In genomic region chr5:143301296-143301695, GRCm38 (mm10) we compare ENCODE assay signal across 13 mouse cellular contexts. TPM values are rescaled to one million over a fixed set of nuclear protein-coding genes. Genes with fewer than 3 reads are reported as not detected.
A peak's percentile ranks its signal among the peaks of the same experiment; 100 is the strongest.
DNase-seq lines count a peak whose midpoint lies in the region; ATAC-seq and TF ChIP-seq lines count a peak whose summit lies in the region.
"Had no signal": no experiment of that assay in that cellular context is flagged by ENCODE, and none has a peak within 500 bp of the region (broad histone marks: within the 10 kb centered on the region; RNA-seq: fewer than 3 reads in every experiment).

No protein-coding gene starts in this region.

- TF ChIP-seq CTCF in heart, postnatal 0 days (IDR thresholded peaks at IDR 0.05; ENCODE audit: low read depth) = peak; percentile 55
- peak; percentile 63 for TF ChIP-seq CTCF in liver, embryonic 14.5 days (IDR thresholded peaks at IDR 0.05; ENCODE audit: low read depth)
- peak; percentile 23 for TF ChIP-seq CTCF in ES-Bruce4 (IDR thresholded peaks at IDR 0.05; ENCODE audit: low read depth, low read length)
- TF ChIP-seq CTCF in embryonic fibroblast, embryonic 13.5 days (IDR thresholded peaks at IDR 0.05; ENCODE audit: borderline replicate concordance, insufficient read depth, low read length) = peak; percentile 49; the same call in 1 of the 2 replicates

- no peaks in the 10 kb centered on the region for H3K4me1 ChIP-seq in heart, postnatal 0 days (ENCODE audit: control insufficient read depth, insufficient read depth)
- H3K4me1 ChIP-seq in liver, embryonic 14.5 days (replicated peaks; ENCODE audit: control insufficient read depth in 2 of 2, insufficient read depth in 2 of 2, low read length in 1 of 2) = no peaks in the 10 kb centered on the region
- H3K4me1 ChIP-seq in liver, embryonic 11.5 days (replicated peaks; ENCODE audit: control insufficient read depth, insufficient read depth, low read length) = no peaks in the 10 kb centered on the region; the same call in 1 of the 2 replicates
- H3K4me1 ChIP-seq in ES-Bruce4 (ENCODE audit: control insufficient read depth, insufficient read depth, low read length) = no peaks in the 10 kb centered on the region
- H3K4me1 ChIP-seq in embryonic fibroblast, embryonic 13.5 days (ENCODE audit: control insufficient read depth, insufficient read depth, low read length) = no peaks in the 10 kb centered on the region
- H3K4me1 ChIP-seq: forebrain, embryonic 12.5 days had no signal

- no peak overlapping the region for H3K4me2 ChIP-seq in heart, postnatal 0 days (ENCODE audit: low read depth, low read length)
- H3K4me2 ChIP-seq in liver, embryonic 14.5 days (ENCODE audit: low read depth) = no peak overlapping the region
- no peak overlapping the region for H3K4me2 ChIP-seq in liver, embryonic 11.5 days
- H3K4me2 ChIP-seq: forebrain, embryonic 12.5 days; hindbrain, embryonic 14.5 days; lung, embryonic 15.5 days had no signal

- peak; percentile 29; the same call in 1 of the 2 replicates for ATAC-seq in heart, postnatal 0 days (ENCODE audit: insufficient read depth, low read depth)
- no peak for ATAC-seq in liver, embryonic 14.5 days (ENCODE audit: insufficient read depth)
- no peak; the same call in 1 of the 2 replicates for ATAC-seq in liver, embryonic 11.5 days (replicated peaks; ENCODE audit: low FRiP score)

- H3K27ac ChIP-seq in heart, postnatal 0 days (ENCODE audit: low read depth) = no peak overlapping the region
- no peak overlapping the region for H3K27ac ChIP-seq in liver, embryonic 14.5 days
- H3K27ac ChIP-seq in liver, embryonic 11.5 days (ENCODE audit: low read depth, low read length) = no peak overlapping the region
- no peak overlapping the region for H3K27ac ChIP-seq in ES-Bruce4 (ENCODE audit: insufficient read depth, low read length)
- no peak overlapping the region for H3K27ac ChIP-seq in embryonic fibroblast, embryonic 13.5 days (ENCODE audit: insufficient read depth, low read length)
- H3K27ac ChIP-seq: forebrain, embryonic 12.5 days; hindbrain, embryonic 14.5 days; lung, embryonic 15.5 days had no signal

- no peak for DNase-seq in heart, postnatal 0 days (ENCODE audit: low spot score)
- no peak for DNase-seq in heart, adult 8-10 months (ENCODE audit: low spot score)
- no peak for DNase-seq in liver, embryonic 14.5 days (ENCODE audit: low read depth in 3 of 3, low spot score in 3 of 3)
- DNase-seq in liver, embryonic 11.5 days (ENCODE audit: low spot score) = no peak
- DNase-seq in right cerebral cortex, postnatal 4 days = no peak
- no peak for DNase-seq in cerebellum, adult 9-11 months
- DNase-seq: adrenal gland, postnatal 25 days; heart, adult 18-20 months had no signal

- no peak for TF ChIP-seq POLR2A in ES-Bruce4 (IDR thresholded peaks at IDR 0.05; ENCODE audit: insufficient read depth, low read length)
- TF ChIP-seq POLR2A in embryonic fibroblast, embryonic 13.5 days (IDR thresholded peaks at IDR 0.05; ENCODE audit: low read depth, low read length) = no peak

- TF ChIP-seq EP300 in heart, postnatal 0 days (IDR thresholded peaks at IDR 0.05; ENCODE audit: low read depth) = no peak
- no peak for TF ChIP-seq EP300 in liver, embryonic 14.5 days (IDR thresholded peaks at IDR 0.05; ENCODE audit: low read depth)
- no peak for TF ChIP-seq EP300 in ES-Bruce4 (IDR thresholded peaks at IDR 0.05; ENCODE audit: insufficient read depth, low read depth, low read length)

- peaks cover 53% of the 10 kb centered on the region for H3K36me3 ChIP-seq in heart, postnatal 0 days (replicated peaks; ENCODE audit: control insufficient read depth, insufficient read depth, low read length)
- peaks cover 17% of the 10 kb centered on the region for H3K36me3 ChIP-seq in liver, embryonic 14.5 days (replicated peaks; ENCODE audit: control insufficient read depth, insufficient read depth, low read depth)
- H3K36me3 ChIP-seq in liver, embryonic 11.5 days (ENCODE audit: control insufficient read depth, insufficient read depth, low read length) = peaks cover 61% of the 10 kb centered on the region
- no peaks in the 10 kb centered on the region for H3K36me3 ChIP-seq in ES-Bruce4 (ENCODE audit: control insufficient read depth, insufficient read depth, low read length, poor library complexity, severe bottlenecking)

- H3K4me3 ChIP-seq in heart, postnatal 0 days (ENCODE audit: low read depth, low read length) = no peak overlapping the region
- H3K4me3 ChIP-seq in liver, embryonic 14.5 days (ENCODE audit: insufficient read depth in 1 of 2, low read depth in 2 of 2, low read length in 2 of 2) = no peak overlapping the region
- H3K4me3 ChIP-seq in liver, embryonic 11.5 days (ENCODE audit: low read depth, low read length) = no peak overlapping the region
- no peak overlapping the region for H3K4me3 ChIP-seq in ES-Bruce4 (ENCODE audit: low read depth, low read length)
- no peak overlapping the region for H3K4me3 ChIP-seq in embryonic fibroblast, embryonic 13.5 days (ENCODE audit: insufficient read depth, low read length)
- H3K4me3 ChIP-seq: forebrain, embryonic 12.5 days; lung, embryonic 15.5 days had no signal

- H3K9me3 ChIP-seq in heart, postnatal 0 days (replicated peaks; ENCODE audit: control insufficient read depth, low read length) = no peaks in the 10 kb centered on the region
- no peaks in the 10 kb centered on the region for H3K9me3 ChIP-seq in liver, embryonic 14.5 days (ENCODE audit: control insufficient read depth, low read length)
- no peaks in the 10 kb centered on the region for H3K9me3 ChIP-seq in liver, embryonic 11.5 days (ENCODE audit: control insufficient read depth, low read length)
- H3K9me3 ChIP-seq in ES-Bruce4 (replicated peaks; ENCODE audit: control insufficient read depth, insufficient read depth, low read length, poor library complexity, severe bottlenecking) = no peaks in the 10 kb centered on the region
- H3K9me3 ChIP-seq: forebrain, embryonic 12.5 days; lung, embryonic 15.5 days had no signal

- H3K27me3 ChIP-seq in heart, postnatal 0 days (ENCODE audit: control insufficient read depth, insufficient read depth, low read length) = no peaks in the 10 kb centered on the region
- no peaks in the 10 kb centered on the region for H3K27me3 ChIP-seq in liver, embryonic 14.5 days (ENCODE audit: control insufficient read depth, insufficient read depth, low read length)
- H3K27me3 ChIP-seq in liver, embryonic 11.5 days (replicated peaks; ENCODE audit: control insufficient read depth, insufficient read depth, low read length) = no peaks in the 10 kb centered on the region
- H3K27me3 ChIP-seq in ES-Bruce4 (ENCODE audit: control insufficient read depth, insufficient read depth, low read length, poor library complexity, severe bottlenecking) = no peaks in the 10 kb centered on the region
- H3K27me3 ChIP-seq: forebrain, embryonic 12.5 days; lung, embryonic 15.5 days had no signal

- H3K9ac ChIP-seq in heart, postnatal 0 days (replicated peaks; ENCODE audit: low read depth, low read length) = no peak overlapping the region
- no peak overlapping the region for H3K9ac ChIP-seq in liver, embryonic 14.5 days (replicated peaks)
- no peak overlapping the region for H3K9ac ChIP-seq in liver, embryonic 11.5 days (ENCODE audit: low read depth, low read length)
- H3K9ac ChIP-seq in ES-Bruce4 (ENCODE audit: low read depth, poor library complexity, severe bottlenecking) = no peak overlapping the region
- H3K9ac ChIP-seq: forebrain, embryonic 12.5 days; hindbrain, embryonic 14.5 days; lung, embryonic 15.5 days had no signal

- 50% methylated on average over 8 of the region's 8 CpGs for WGBS in heart, postnatal 0 days
- 80% methylated on average over 8 of the region's 8 CpGs for WGBS in liver, embryonic 14.5 days (ENCODE audit: insufficient replicate concordance)
- 86% methylated on average over 8 of the region's 8 CpGs for WGBS in liver, embryonic 11.5 days

RNA-seq across cellular contexts. Expression of gene Zfp853, which starts 7.9 kb away (rescaled TPM):
- total RNA-seq in heart, postnatal 0 days (2014; rRNA removed; ENCODE audit: low replicate concordance) = 3.3 TPM in 1 of 2 replicates, not detected in the other
- polyA plus RNA-seq in heart, postnatal 0 days (2015; fragmentation: Nextera tagmentation; extraction: Ambion mirVana) = 0.04 TPM in 1 of 2 replicates, not detected in the other
- total RNA-seq in heart, adult 8-10 months (2022) = under 1 TPM in 1 of 4 experiments, not detected in 3; 0.12 TPM
- 0.10 and 0.11 TPM in 2 replicates for polyA plus RNA-seq in liver, embryonic 14.5 days (2012; rRNA removed)
- not detected in 2 replicates for polyA plus RNA-seq in liver, embryonic 14.5 days (2014; fragmentation: Nextera tagmentation; extraction: Ambion mirVana)
- polyA plus RNA-seq in liver, embryonic 11.5 days (2014; fragmentation: Nextera tagmentation; extraction: Ambion mirVana) = not detected in 2 replicates
- polyA plus RNA-seq in ES-Bruce4 (2011; ENCODE audit: insufficient read depth, insufficient read length, low read depth, missing spikeins) = 0.93 and 1.2 TPM in 2 replicates
- 0.25 and 0.44 TPM in 2 replicates for polyA plus RNA-seq in embryonic fibroblast, embryonic 13.5 days (2011; ENCODE audit: insufficient read length, low read depth, missing spikeins)
- polyA plus RNA-seq: lung, embryonic 15.5 days had no signal

RNA-seq across cellular contexts. Expression of gene E130309D02Rik, which starts 13.9 kb away (rescaled TPM):
- total RNA-seq in heart, postnatal 0 days (2014; rRNA removed; ENCODE audit: low replicate concordance) = 34.3 and 45.3 TPM in 2 replicates
- 15.4 and 15.8 TPM in 2 replicates for polyA plus RNA-seq in heart, postnatal 0 days (2015; fragmentation: Nextera tagmentation; extraction: Ambion mirVana)
- 10 to 100 TPM; 13.4 to 20.7 (median 16.7) TPM for total RNA-seq in heart, adult 8-10 months (2022)
- 12.7 and 14.1 TPM in 2 replicates for polyA plus RNA-seq in liver, embryonic 14.5 days (2012; rRNA removed)
- 13.7 and 17.2 TPM in 2 replicates for polyA plus RNA-seq in liver, embryonic 14.5 days (2014; fragmentation: Nextera tagmentation; extraction: Ambion mirVana)
- 57.2 and 57.5 TPM in 2 replicates for polyA plus RNA-seq in liver, embryonic 11.5 days (2014; fragmentation: Nextera tagmentation; extraction: Ambion mirVana)
- 22.3 and 23.8 TPM in 2 replicates for polyA plus RNA-seq in ES-Bruce4 (2011; ENCODE audit: insufficient read depth, insufficient read length, low read depth, missing spikeins)
- 13.5 and 15.0 TPM in 2 replicates for polyA plus RNA-seq in embryonic fibroblast, embryonic 13.5 days (2011; ENCODE audit: insufficient read length, low read depth, missing spikeins)

RNA-seq across cellular contexts. Expression of gene Zdhhc4, which starts 27.8 kb away (rescaled TPM):
- total RNA-seq in heart, postnatal 0 days (2014; rRNA removed; ENCODE audit: low replicate concordance) = 56.0 and 104 TPM in 2 replicates
- polyA plus RNA-seq in heart, postnatal 0 days (2015; fragmentation: Nextera tagmentation; extraction: Ambion mirVana) = 58.5 and 63.3 TPM in 2 replicates
- 10 to 100 TPM; 21.0 to 32.2 (median 28.6) TPM for total RNA-seq in heart, adult 8-10 months (2022)
- 16.4 and 19.3 TPM in 2 replicates for polyA plus RNA-seq in liver, embryonic 14.5 days (2012; rRNA removed)
- polyA plus RNA-seq in liver, embryonic 14.5 days (2014; fragmentation: Nextera tagmentation; extraction: Ambion mirVana) = 24.5 and 25.9 TPM in 2 replicates
- polyA plus RNA-seq in liver, embryonic 11.5 days (2014; fragmentation: Nextera tagmentation; extraction: Ambion mirVana) = 58.8 and 63.3 TPM in 2 replicates
- polyA plus RNA-seq in ES-Bruce4 (2011; ENCODE audit: insufficient read depth, insufficient read length, low read depth, missing spikeins) = 27.2 and 28.9 TPM in 2 replicates
- polyA plus RNA-seq in embryonic fibroblast, embryonic 13.5 days (2011; ENCODE audit: insufficient read length, low read depth, missing spikeins) = 43.8 and 45.5 TPM in 2 replicates

RNA-seq across cellular contexts. Expression of gene Zfp316, which starts 31.5 kb away (rescaled TPM):
- total RNA-seq in heart, postnatal 0 days (2014; rRNA removed; ENCODE audit: low replicate concordance) = 7.0 and 8.2 TPM in 2 replicates
- 1.2 and 1.3 TPM in 2 replicates for polyA plus RNA-seq in heart, postnatal 0 days (2015; fragmentation: Nextera tagmentation; extraction: Ambion mirVana)
- total RNA-seq in heart, adult 8-10 months (2022) = 1 to 10 TPM; 5.1 to 6.4 (median 5.5) TPM
- polyA plus RNA-seq in liver, embryonic 14.5 days (2012; rRNA removed) = 0.28 and 0.33 TPM in 2 replicates
- polyA plus RNA-seq in liver, embryonic 14.5 days (2014; fragmentation: Nextera tagmentation; extraction: Ambion mirVana) = 0.05 and 0.10 TPM in 2 replicates
- polyA plus RNA-seq in liver, embryonic 11.5 days (2014; fragmentation: Nextera tagmentation; extraction: Ambion mirVana) = 0.75 TPM in 2 replicates
- polyA plus RNA-seq in ES-Bruce4 (2011; ENCODE audit: insufficient read depth, insufficient read length, low read depth, missing spikeins) = 2.3 and 2.8 TPM in 2 replicates
- 3.6 and 3.7 TPM in 2 replicates for polyA plus RNA-seq in embryonic fibroblast, embryonic 13.5 days (2011; ENCODE audit: insufficient read length, low read depth, missing spikeins)

RNA-seq across cellular contexts. Expression of gene Grid2ip, which starts 55.8 kb away (rescaled TPM):
- not detected in 2 replicates for total RNA-seq in heart, postnatal 0 days (2014; rRNA removed; ENCODE audit: low replicate concordance)
- polyA plus RNA-seq in heart, postnatal 0 days (2015; fragmentation: Nextera tagmentation; extraction: Ambion mirVana) = not detected in 2 replicates
- total RNA-seq in heart, adult 8-10 months (2022) = not detected
- polyA plus RNA-seq in liver, embryonic 14.5 days (2012; rRNA removed) = 0.01 and 0.05 TPM in 2 replicates
- polyA plus RNA-seq in liver, embryonic 14.5 days (2014; fragmentation: Nextera tagmentation; extraction: Ambion mirVana) = not detected in 2 replicates
- 0.12 and 0.31 TPM in 2 replicates for polyA plus RNA-seq in liver, embryonic 11.5 days (2014; fragmentation: Nextera tagmentation; extraction: Ambion mirVana)
- 0.38 and 0.57 TPM in 2 replicates for polyA plus RNA-seq in ES-Bruce4 (2011; ENCODE audit: insufficient read depth, insufficient read length, low read depth, missing spikeins)
- polyA plus RNA-seq in embryonic fibroblast, embryonic 13.5 days (2011; ENCODE audit: insufficient read length, low read depth, missing spikeins) = not detected in 2 replicates
- total RNA-seq: heart, adult 18-20 months had no signal
